Mouse (Mus musculus) bone marrow macrophage, adult 2 months (primary cell): ENCODE measurements around the gene Add1.

ENCODE experiments used
- CTCF ChIP-seq: IDR thresholded peaks from 2 replicates; pipeline ENCODE4 v1.5.1; 2012; ENCODE audit warnings: low read depth, mild to moderate bottlenecking, low read length, moderate library complexity
- POLR2A ChIP-seq: IDR thresholded peaks from 2 replicates; pipeline ENCODE4 v1.6.1; 2012; ENCODE audit warnings: mild to moderate bottlenecking, low read depth, low read length, borderline replicate concordance

GRCm38 (mm10) chr5:34591388-34592004 lies 18.0 kb downstream of the Add1 start:
- TF ChIP-seq CTCF (no peak), POLR2A (no peak)
